Comparison of ENCODE assay signal across 32 mouse cellular contexts in genomic region chr10:33721827-33722438, GRCm38 (mm10).
DNase-seq lines count a peak whose midpoint lies in the region; ATAC-seq and TF ChIP-seq lines count a peak whose summit lies in the region.
"Had no signal": no experiment of that assay in that cellular context is flagged by ENCODE, and none has a peak within 500 bp of the region (broad histone marks: within the 10 kb centered on the region; RNA-seq: fewer than 3 reads in every experiment).

No protein-coding gene starts in this region.

- H3K27me3 ChIP-seq in forebrain, embryonic 11.5 days (ENCODE audit: control insufficient read depth, insufficient read depth, low read length): no peaks in the 10 kb centered on the region
- H3K27me3 ChIP-seq in forebrain, postnatal 0 days (ENCODE audit: insufficient read depth, low read length): no peaks in the 10 kb centered on the region
- no peaks in the 10 kb centered on the region for H3K27me3 ChIP-seq in hindbrain, embryonic 14.5 days (ENCODE audit: control insufficient read depth, insufficient read depth, low read length)
- no peaks in the 10 kb centered on the region for H3K27me3 ChIP-seq in hindbrain, embryonic 12.5 days
- no peaks in the 10 kb centered on the region for H3K27me3 ChIP-seq in neural tube, embryonic 13.5 days
- H3K27me3 ChIP-seq: hindbrain, embryonic 15.5 days; limb, embryonic 12.5 days; lung, embryonic 15.5 days; midbrain, embryonic 12.5 days; Patski had no signal

- H3K9ac ChIP-seq in forebrain, embryonic 11.5 days (ENCODE audit: low read length): no peak overlapping the region
- H3K9ac ChIP-seq in forebrain, postnatal 0 days: no peak overlapping the region
- H3K9ac ChIP-seq in hindbrain, embryonic 14.5 days: no peak overlapping the region
- H3K9ac ChIP-seq in hindbrain, embryonic 12.5 days: no peak overlapping the region
- no peak overlapping the region for H3K9ac ChIP-seq in neural tube, embryonic 13.5 days
- H3K9ac ChIP-seq: hindbrain, embryonic 15.5 days; limb, embryonic 12.5 days; lung, embryonic 15.5 days; midbrain, embryonic 12.5 days had no signal

- no peaks in the 10 kb centered on the region for H3K4me1 ChIP-seq in forebrain, embryonic 11.5 days (replicated peaks; ENCODE audit: control insufficient read depth, insufficient read depth, low read length)
- H3K4me1 ChIP-seq in forebrain, postnatal 0 days (ENCODE audit: insufficient read depth): no peaks in the 10 kb centered on the region
- H3K4me1 ChIP-seq in hindbrain, embryonic 14.5 days (replicated peaks; ENCODE audit: control insufficient read depth, insufficient read depth, low read length): no peaks in the 10 kb centered on the region
- H3K4me1 ChIP-seq in hindbrain, embryonic 12.5 days: no peaks in the 10 kb centered on the region
- H3K4me1 ChIP-seq in neural tube, embryonic 13.5 days (replicated peaks): no peaks in the 10 kb centered on the region
- H3K4me1 ChIP-seq: hindbrain, embryonic 15.5 days; limb, embryonic 12.5 days; lung, embryonic 15.5 days; midbrain, embryonic 12.5 days had no signal

- no peaks in the 10 kb centered on the region for H3K9me3 ChIP-seq in forebrain, embryonic 11.5 days (ENCODE audit: control insufficient read depth, low read length)
- no peaks in the 10 kb centered on the region for H3K9me3 ChIP-seq in forebrain, postnatal 0 days (ENCODE audit: low read length)
- no peaks in the 10 kb centered on the region for H3K9me3 ChIP-seq in hindbrain, embryonic 14.5 days (ENCODE audit: control insufficient read depth, low read length)
- H3K9me3 ChIP-seq in hindbrain, embryonic 12.5 days (replicated peaks): no peaks in the 10 kb centered on the region
- no peaks in the 10 kb centered on the region for H3K9me3 ChIP-seq in neural tube, embryonic 13.5 days
- H3K9me3 ChIP-seq: G1E; hindbrain, embryonic 15.5 days; limb, embryonic 12.5 days; lung, embryonic 15.5 days; midbrain, embryonic 12.5 days had no signal

- no peak for DNase-seq in forebrain, embryonic 11.5 days (ENCODE audit: low spot score)
- no peak for DNase-seq in forebrain, postnatal 0 days
- DNase-seq in hindbrain, embryonic 14.5 days (ENCODE audit: low spot score): no peak
- DNase-seq in Muller cell, postnatal 12 days (ENCODE audit: inconsistent ontology term): peak; percentile 12
- no peak for DNase-seq in layer of hippocampus, postnatal 14 days (ENCODE audit: low spot score in 2 of 2)
- DNase-seq: adrenal gland, postnatal 10 days; cerebellum, adult 11 months; cerebellum, adult 9-11 months; gastrocnemius, postnatal 25 days; heart, adult 18-20 months; heart, postnatal 4 days; kidney, adult 2 months; kidney, postnatal 4 days; lung, postnatal 36 days; right cerebral cortex, postnatal 4 days; thymus, adult 18-20 months; thymus, postnatal 25 days had no signal

- peak; percentile 53 for ATAC-seq in forebrain, embryonic 11.5 days (replicated peaks; ENCODE audit: low FRiP score)
- no peak for ATAC-seq in forebrain, postnatal 0 days
- peak; percentile 62; the same call in 1 of the 2 replicates for ATAC-seq in hindbrain, embryonic 14.5 days (ENCODE audit: low FRiP score)
- ATAC-seq in hindbrain, embryonic 12.5 days (ENCODE audit: low FRiP score): no peak
- peak; percentile 72 for ATAC-seq in neural tube, embryonic 13.5 days (ENCODE audit: low read depth)
- ATAC-seq: inflammation-experienced regulatory T-cells, adult 6 months; Patski had no signal

- H3K36me3 ChIP-seq in forebrain, embryonic 11.5 days (ENCODE audit: control insufficient read depth, insufficient read depth, low read length): no peaks in the 10 kb centered on the region
- no peaks in the 10 kb centered on the region for H3K36me3 ChIP-seq in forebrain, postnatal 0 days (ENCODE audit: insufficient read depth)
- no peaks in the 10 kb centered on the region for H3K36me3 ChIP-seq in hindbrain, embryonic 14.5 days (replicated peaks; ENCODE audit: control insufficient read depth, insufficient read depth)
- H3K36me3 ChIP-seq in hindbrain, embryonic 12.5 days: no peaks in the 10 kb centered on the region
- H3K36me3 ChIP-seq in neural tube, embryonic 13.5 days: no peaks in the 10 kb centered on the region
- H3K36me3 ChIP-seq: G1E; hindbrain, embryonic 15.5 days; limb, embryonic 12.5 days; lung, embryonic 15.5 days; midbrain, embryonic 12.5 days had no signal

- no peak for TF ChIP-seq CTCF in forebrain, postnatal 0 days (IDR thresholded peaks at IDR 0.05; ENCODE audit: low read depth)

- H3K4me3 ChIP-seq in forebrain, embryonic 11.5 days (ENCODE audit: low read depth, low read length): no peak overlapping the region
- H3K4me3 ChIP-seq in forebrain, postnatal 0 days (ENCODE audit: low read depth, low read length): no peak overlapping the region
- H3K4me3 ChIP-seq in hindbrain, embryonic 14.5 days (replicated peaks; ENCODE audit: low read length): no peak overlapping the region
- no peak overlapping the region for H3K4me3 ChIP-seq in hindbrain, embryonic 12.5 days
- no peak overlapping the region for H3K4me3 ChIP-seq in neural tube, embryonic 13.5 days
- H3K4me3 ChIP-seq: erythroblast, embryonic 14.5 days; hindbrain, embryonic 15.5 days; limb, embryonic 12.5 days; lung, embryonic 15.5 days; midbrain, embryonic 12.5 days; myocyte had no signal

- no peak overlapping the region for H3K27ac ChIP-seq in forebrain, embryonic 11.5 days (ENCODE audit: low read depth, low read length)
- H3K27ac ChIP-seq in forebrain, postnatal 0 days (ENCODE audit: low read depth, low read length): no peak overlapping the region
- no peak overlapping the region for H3K27ac ChIP-seq in hindbrain, embryonic 14.5 days
- H3K27ac ChIP-seq in hindbrain, embryonic 12.5 days: no peak overlapping the region
- no peak overlapping the region for H3K27ac ChIP-seq in neural tube, embryonic 13.5 days (replicated peaks)
- H3K27ac ChIP-seq: hindbrain, embryonic 15.5 days; kidney, postnatal 0 days; limb, embryonic 12.5 days; lung, embryonic 15.5 days; midbrain, embryonic 12.5 days; stomach, postnatal 0 days had no signal

- 56% methylated on average over 4 of the region's 4 CpGs for WGBS in forebrain, embryonic 11.5 days
- WGBS in forebrain, postnatal 0 days: 27% methylated on average over 4 of the region's 4 CpGs
- 71% methylated on average over 4 of the region's 4 CpGs for WGBS in hindbrain, embryonic 14.5 days
- WGBS in hindbrain, embryonic 12.5 days: 67% methylated on average over 4 of the region's 4 CpGs
- 33% methylated on average over 4 of the region's 4 CpGs for WGBS in neural tube, embryonic 13.5 days

- no peak overlapping the region for H3K4me2 ChIP-seq in forebrain, embryonic 11.5 days (ENCODE audit: low read depth, low read length, severe bottlenecking)
- H3K4me2 ChIP-seq in forebrain, postnatal 0 days (ENCODE audit: low read depth): no peak overlapping the region
- H3K4me2 ChIP-seq in hindbrain, embryonic 14.5 days (replicated peaks): no peak overlapping the region
- H3K4me2 ChIP-seq in hindbrain, embryonic 12.5 days (replicated peaks): no peak overlapping the region
- H3K4me2 ChIP-seq in neural tube, embryonic 13.5 days: no peak overlapping the region
- H3K4me2 ChIP-seq: heart, embryonic 11.5 days; hindbrain, embryonic 15.5 days; limb, embryonic 12.5 days; liver, embryonic 11.5 days; lung, embryonic 15.5 days; midbrain, embryonic 12.5 days had no signal

Comparison
In these comparisons a context has a peak if more than half of its experiments do, and no peak if none do; other contexts are left out.
1. ATAC-seq: peak in forebrain, embryonic 11.5 days (single experiment), hindbrain, embryonic 14.5 days (single experiment) and neural tube, embryonic 13.5 days (single experiment); none in forebrain, postnatal 0 days (single experiment) and hindbrain, embryonic 12.5 days (single experiment).